Mouse (Mus musculus) limb, embryonic 10.5 days (tissue): ENCODE data around the gene Itpr1. TPM values are rescaled to one million over a fixed set of nuclear protein-coding genes. Genes with fewer than 3 reads are reported as not detected.

Experiments used
- DNase-seq: peaks from one replicate; pipeline ENCODE4 v3.0.0-alpha.2; 2017; ENCODE audit warnings: low spot score
- H3K27ac ChIP-seq: fragments of 300-500 bp; sonication (generic); 2 replicates; pipeline ENCODE4 v1.5.1; 2016; ENCODE audit warnings: mild to moderate bottlenecking
- H3K27me3 ChIP-seq: fragments of 300-500 bp; sonication (generic); 2 replicates; pipeline ENCODE4 v1.6.1; 2016; ENCODE audit warnings: low read depth, mild to moderate bottlenecking; ENCODE audit not compliant: poor library complexity, severe bottlenecking
- H3K36me3 ChIP-seq: fragments of 300-500 bp; sonication (generic); 2 replicates; pipeline ENCODE4 v1.6.1; 2016; ENCODE audit warnings: mild to moderate bottlenecking, moderate library complexity
- H3K4me1 ChIP-seq: fragments of 300-500 bp; sonication (generic); 2 replicates; pipeline ENCODE4 v1.6.1; 2016
- H3K4me3 ChIP-seq: fragments of 300-500 bp; sonication (generic); 2 replicates; pipeline ENCODE4 v1.5.1; 2016; ENCODE audit warnings: mild to moderate bottlenecking, moderate library complexity
- H3K9me3 ChIP-seq: fragments of 300-500 bp; sonication (generic); replicated peaks from 2 replicates; pipeline ENCODE4 v1.6.1; 2016; ENCODE audit warnings: mild to moderate bottlenecking
- WGBS: fragments of 180-500 bp; shearing (Covaris S2); methylation state at CpG from one replicate; pipeline ENCODE4 v1.1.7; 2016; 5-methylcytosine and 5-hydroxymethylcytosine counted together
- polyA plus RNA-seq: library from polyadenylated mRNA; unstranded; fragments of >200 nt; fragmentation: Nextera tagmentation; extraction: Ambion mirVana; gene quantifications from 2 replicates; pipeline ENCODE4 v1.2.1, GENCODE M21; 2016

Itpr1 gene
- polyA plus RNA-seq, 1 experiment from 2014 or later, result 9.8 TPM

- Histone ChIP-seq H3K36me3 (peaks cover 22% of the 10 kb centered on the region), H3K4me3 (no peak overlapping the region), H3K27ac (no peak overlapping the region), H3K9me3 (no peaks in the 10 kb centered on the region), H3K4me1 (no peaks in the 10 kb centered on the region), H3K27me3 (no peaks in the 10 kb centered on the region)
- 87% methylated on average over 4 of the region's 4 CpGs for WGBS
- DNase-seq, result no peak
Observed at GRCm38 (mm10) chr6:108367412-108367811, 154.5 kb downstream of the Itpr1 start.

- WGBS, result 96% methylated on average over 11 of the region's 11 CpGs
- DNase-seq, result no peak
- Histone ChIP-seq H3K36me3 (peaks cover 19% of the 10 kb centered on the region), H3K9me3 (no peaks in the 10 kb centered on the region), H3K4me1 (no peaks in the 10 kb centered on the region), H3K27me3 (no peaks in the 10 kb centered on the region), H3K4me3 (no peak overlapping the region), H3K27ac (no peak overlapping the region)
Observed at GRCm38 (mm10) chr6:108369031-108369430, 156.1 kb downstream of the Itpr1 start.

- Histone ChIP-seq H3K4me1 (no peaks in the 10 kb centered on the region), H3K4me3 (no peak overlapping the region), H3K27me3 (no peaks in the 10 kb centered on the region), H3K9me3 (no peaks in the 10 kb centered on the region), H3K36me3 (peaks cover 16% of the 10 kb centered on the region), H3K27ac (no peak overlapping the region)
- DNase-seq, result no peak
- 95% methylated on average over 7 of the region's 7 CpGs for WGBS
Observed at GRCm38 (mm10) chr6:108371347-108371893, 158.5 kb downstream of the Itpr1 start.

- H3K36me3 ChIP-seq, result peaks cover 15% of the 10 kb centered on the region; the same call in 1 of the 2 replicates
- no peak overlapping the region for H3K27ac ChIP-seq
- 89% methylated on average over 7 of the region's 7 CpGs for WGBS
- no peaks in the 10 kb centered on the region for H3K27me3 ChIP-seq
- no peaks in the 10 kb centered on the region for H3K9me3 ChIP-seq
- DNase-seq, result no peak
- no peaks in the 10 kb centered on the region for H3K4me1 ChIP-seq
- H3K4me3 ChIP-seq, result no peak overlapping the region
Observed at GRCm38 (mm10) chr6:108374019-108374418, 161.1 kb downstream of the Itpr1 start.

- no peaks in the 10 kb centered on the region for H3K27me3 ChIP-seq
- WGBS, result 94% methylated on average over 3 of the region's 3 CpGs
- DNase-seq, result no peak
- no peak overlapping the region for H3K4me3 ChIP-seq
- peaks cover 37% of the 10 kb centered on the region for H3K36me3 ChIP-seq
- H3K9me3 ChIP-seq, result no peaks in the 10 kb centered on the region
- H3K27ac ChIP-seq, result no peak overlapping the region
- H3K4me1 ChIP-seq, result no peaks in the 10 kb centered on the region
Observed at GRCm38 (mm10) chr6:108379041-108379440, 166.1 kb downstream of the Itpr1 start.

GRCm38 (mm10) chr6:108380209-108380608, 167.3 kb downstream of the Itpr1 start:
- no peak overlapping the region for H3K4me3 ChIP-seq
- H3K4me1 ChIP-seq, result no peaks in the 10 kb centered on the region
- peaks cover 44% of the 10 kb centered on the region for H3K36me3 ChIP-seq
- no peak overlapping the region for H3K27ac ChIP-seq
- no peaks in the 10 kb centered on the region for H3K27me3 ChIP-seq
- WGBS, result 81% methylated on average over 2 of the region's 2 CpGs
- H3K9me3 ChIP-seq, result no peaks in the 10 kb centered on the region
- no peak for DNase-seq

GRCm38 (mm10) chr6:108390624-108391324, 177.9 kb downstream of the Itpr1 start:
- no peaks in the 10 kb centered on the region for H3K9me3 ChIP-seq
- 89% methylated on average over 6 of the region's 6 CpGs for WGBS
- H3K36me3 ChIP-seq, result peaks cover 47% of the 10 kb centered on the region
- no peak overlapping the region for H3K27ac ChIP-seq
- DNase-seq, result no peak
- no peaks in the 10 kb centered on the region for H3K27me3 ChIP-seq
- H3K4me3 ChIP-seq, result no peak overlapping the region
- H3K4me1 ChIP-seq, result no peaks in the 10 kb centered on the region

- H3K36me3 ChIP-seq, result peaks cover 52% of the 10 kb centered on the region
- no peak overlapping the region for H3K4me3 ChIP-seq
- H3K27ac ChIP-seq, result no peak overlapping the region
- no peak for DNase-seq
- WGBS, result 93% methylated on average over 8 of the region's 8 CpGs
- H3K27me3 ChIP-seq, result no peaks in the 10 kb centered on the region
- no peaks in the 10 kb centered on the region for H3K4me1 ChIP-seq
- H3K9me3 ChIP-seq, result no peaks in the 10 kb centered on the region
Observed at GRCm38 (mm10) chr6:108393131-108393530, 180.2 kb downstream of the Itpr1 start.

- no peak for DNase-seq
- H3K4me1 ChIP-seq, result no peaks in the 10 kb centered on the region
- H3K9me3 ChIP-seq, result no peaks in the 10 kb centered on the region
- no peak overlapping the region for H3K4me3 ChIP-seq
- WGBS, result 95% methylated on average over 3 of the region's 3 CpGs
- no peaks in the 10 kb centered on the region for H3K27me3 ChIP-seq
- H3K27ac ChIP-seq, result no peak overlapping the region
- H3K36me3 ChIP-seq, result peaks cover 71% of the 10 kb centered on the region
Observed at GRCm38 (mm10) chr6:108397956-108398355, 185.1 kb downstream of the Itpr1 start.

GRCm38 (mm10) chr6:108401412-108401955, 188.6 kb downstream of the Itpr1 start:
- Histone ChIP-seq H3K4me1 (no peaks in the 10 kb centered on the region), H3K36me3 (peaks cover 67% of the 10 kb centered on the region), H3K4me3 (no peak overlapping the region), H3K27ac (no peak overlapping the region), H3K27me3 (no peaks in the 10 kb centered on the region), H3K9me3 (no peaks in the 10 kb centered on the region)
- 92% methylated on average over 10 of the region's 10 CpGs for WGBS
- DNase-seq, result no peak

- Histone ChIP-seq H3K4me1 (no peaks in the 10 kb centered on the region), H3K27me3 (no peaks in the 10 kb centered on the region), H3K36me3 (peaks cover 53% of the 10 kb centered on the region), H3K27ac (no peak overlapping the region), H3K4me3 (no peak overlapping the region), H3K9me3 (no peaks in the 10 kb centered on the region)
- WGBS, result 91% methylated on average over 8 of the region's 8 CpGs
- DNase-seq, result no peak
Observed at GRCm38 (mm10) chr6:108404736-108405135, 191.8 kb downstream of the Itpr1 start.

GRCm38 (mm10) chr6:108408053-108408452, 195.2 kb downstream of the Itpr1 start:
- no peaks in the 10 kb centered on the region for H3K4me1 ChIP-seq
- no peaks in the 10 kb centered on the region for H3K9me3 ChIP-seq
- H3K36me3 ChIP-seq, result peaks cover 39% of the 10 kb centered on the region
- no peak overlapping the region for H3K4me3 ChIP-seq
- DNase-seq, result peak; percentile 52
- H3K27ac ChIP-seq, result no peak overlapping the region
- 97% methylated on average over 3 of the region's 3 CpGs for WGBS
- H3K27me3 ChIP-seq, result no peaks in the 10 kb centered on the region

GRCm38 (mm10) chr6:108408726-108409125, 195.8 kb downstream of the Itpr1 start:
- no peaks in the 10 kb centered on the region for H3K4me1 ChIP-seq

More at GRCm38 (mm10) chr6:108408726-108409125, 195.8 kb downstream of the Itpr1 start:
- Histone ChIP-seq H3K27ac (no peak overlapping the region), H3K9me3 (no peaks in the 10 kb centered on the region), H3K27me3 (no peaks in the 10 kb centered on the region), H3K36me3 (peaks cover 36% of the 10 kb centered on the region), H3K4me3 (no peak overlapping the region)
- no peak for DNase-seq
- WGBS, result 93% methylated on average over 5 of the region's 5 CpGs
